Mouse (Mus musculus) cerebellum, adult 11-12 months (tissue): ENCODE measurements around the gene Coa7.
"Not testable (repeated sequence)": the region's sequence is repeated elsewhere in the genome, so short reads cannot be mapped to it uniquely, and the experiment has no call there.

Experiments used
- DNase-seq: peaks from one replicate; pipeline ENCODE4 v3.0.0; 2022

Coa7 gene

GRCm38 (mm10) chr4:108344631-108345083 is 16.7 kb downstream of the Coa7 start:
- no peak for DNase-seq

GRCm38 (mm10) chr4:108345826-108346225 is 17.9 kb downstream of the Coa7 start:
- no peak for DNase-seq

DNA sequence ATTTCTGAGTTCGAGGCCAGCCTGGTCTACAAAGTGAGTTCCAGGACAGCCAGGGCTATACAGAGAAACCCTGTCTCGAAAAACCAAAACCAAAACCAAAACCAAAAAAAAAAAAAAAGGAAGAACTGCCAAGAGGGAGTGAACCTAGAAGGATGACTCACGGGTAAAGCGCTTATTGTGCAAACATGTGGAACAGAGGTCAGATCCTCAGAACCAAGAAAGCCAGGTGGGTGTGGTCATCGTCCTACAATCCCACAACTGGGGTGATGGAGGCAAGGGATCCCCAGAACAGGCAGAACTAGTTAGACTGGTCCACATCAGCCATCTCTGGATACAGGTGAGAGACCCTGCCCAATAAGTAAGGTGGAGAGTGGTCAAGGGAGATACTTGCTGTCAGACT is 19.2 kb downstream of the Coa7 start:
- DNase-seq = no peak

DNA sequence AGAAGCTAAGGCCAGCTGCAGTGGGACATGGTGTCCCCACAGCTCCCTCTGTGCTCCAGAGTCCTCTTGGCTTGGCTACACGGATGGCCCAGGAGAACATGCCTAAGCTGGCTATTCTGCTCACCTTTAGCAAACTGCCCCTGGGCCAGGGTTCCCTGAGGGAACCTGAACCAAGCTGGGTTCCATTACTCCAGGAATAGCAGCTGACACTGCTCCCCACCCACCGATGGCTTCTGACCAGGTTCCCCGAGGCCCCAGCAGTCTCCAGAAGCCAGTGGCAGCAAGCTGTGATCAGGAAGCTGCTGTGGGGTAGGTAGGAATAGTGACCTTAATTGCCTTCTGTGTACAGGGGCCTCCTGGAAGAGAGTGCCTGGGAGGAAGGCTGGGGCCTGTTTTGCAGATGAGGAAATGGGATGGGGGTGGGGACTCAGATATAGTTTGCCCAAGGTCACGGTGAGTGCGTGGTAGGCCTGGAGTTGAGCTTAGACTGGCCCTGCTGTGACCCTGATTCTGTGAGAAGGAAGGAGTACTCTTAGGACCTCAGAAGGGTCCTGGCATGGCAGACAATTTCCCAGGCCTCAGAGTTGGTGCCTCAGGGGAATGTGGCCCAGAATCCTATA is 20.4 kb downstream of the Coa7 start:
- DNase-seq = no peak

- DNase-seq = no peak
Measured at GRCm38 (mm10) chr4:108349064-108349463, 21.1 kb downstream of the Coa7 start.

DNA sequence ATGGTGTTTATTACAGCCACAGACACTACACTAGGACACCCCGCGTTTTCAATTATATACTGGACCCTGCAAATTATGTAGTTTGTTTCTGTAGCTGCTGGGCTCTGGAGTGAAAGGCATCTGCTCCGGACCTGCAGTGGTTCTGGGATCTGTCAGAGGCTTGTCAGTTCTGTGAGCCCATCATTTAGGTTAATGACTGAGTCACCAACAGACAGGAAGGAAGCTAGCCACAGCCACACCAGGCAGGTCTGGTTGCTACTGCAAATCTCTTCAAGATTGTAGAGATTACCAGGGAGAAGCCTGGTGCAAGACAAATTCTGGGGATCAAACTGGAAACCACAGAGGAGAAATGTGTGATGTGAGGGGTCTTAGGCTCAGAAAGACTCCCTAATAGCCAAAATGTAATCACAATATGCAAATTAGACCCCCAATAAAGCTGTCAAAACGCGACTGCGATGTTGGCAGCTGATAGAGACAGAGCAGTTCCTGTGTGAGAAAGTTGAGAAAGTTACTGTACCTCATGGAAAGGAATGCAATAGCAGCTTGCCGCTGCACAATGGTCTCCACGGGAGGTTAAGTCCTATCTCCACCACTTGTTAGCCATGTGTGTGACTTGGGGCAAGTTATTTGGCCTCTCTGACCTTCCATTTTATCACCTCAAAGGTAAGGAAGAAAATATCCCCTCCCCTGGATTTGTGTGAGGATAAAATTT is 22.1 kb downstream of the Coa7 start:
- no peak for DNase-seq

DNA sequence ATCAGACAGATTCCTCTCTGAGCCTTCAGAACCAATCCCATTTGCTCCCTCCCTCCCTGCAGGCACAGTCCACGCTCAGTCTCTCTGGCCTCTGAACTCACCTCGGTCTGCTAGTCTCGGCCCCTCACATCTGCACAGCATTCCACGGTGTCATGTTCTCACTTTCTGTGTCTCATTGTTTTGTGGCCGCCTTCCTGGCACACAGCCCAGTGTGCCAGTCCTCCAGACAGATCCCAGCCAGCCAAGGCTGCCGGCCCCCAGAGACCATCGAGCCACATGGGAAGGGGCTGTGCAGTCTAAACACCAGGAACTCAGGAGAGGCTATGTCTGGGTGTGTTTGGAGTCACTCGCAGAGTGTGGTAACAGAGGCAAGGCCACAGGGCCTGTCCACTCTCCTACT is 22.9 kb downstream of the Coa7 start:
- no peak for DNase-seq

DNA sequence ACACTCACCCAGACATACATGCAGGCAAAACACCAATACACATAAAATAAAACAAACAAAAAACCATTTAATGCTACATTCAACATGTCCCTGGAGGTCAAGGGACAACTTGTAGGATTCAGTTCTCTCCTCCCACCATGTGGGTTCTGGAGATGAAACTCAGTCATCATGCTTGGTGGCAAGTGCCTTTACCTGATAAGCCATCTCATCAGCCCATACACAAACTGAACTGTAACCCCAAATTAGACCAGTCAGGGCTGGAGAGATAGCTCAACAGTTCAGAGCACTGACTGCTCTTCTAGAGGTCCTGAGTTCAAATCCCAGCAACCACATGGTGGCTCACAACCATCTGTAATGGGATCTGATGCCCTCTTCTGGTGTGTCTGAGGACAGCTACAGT is 25.7 kb downstream of the Coa7 start:
- not testable (repeated sequence) for DNase-seq

DNA sequence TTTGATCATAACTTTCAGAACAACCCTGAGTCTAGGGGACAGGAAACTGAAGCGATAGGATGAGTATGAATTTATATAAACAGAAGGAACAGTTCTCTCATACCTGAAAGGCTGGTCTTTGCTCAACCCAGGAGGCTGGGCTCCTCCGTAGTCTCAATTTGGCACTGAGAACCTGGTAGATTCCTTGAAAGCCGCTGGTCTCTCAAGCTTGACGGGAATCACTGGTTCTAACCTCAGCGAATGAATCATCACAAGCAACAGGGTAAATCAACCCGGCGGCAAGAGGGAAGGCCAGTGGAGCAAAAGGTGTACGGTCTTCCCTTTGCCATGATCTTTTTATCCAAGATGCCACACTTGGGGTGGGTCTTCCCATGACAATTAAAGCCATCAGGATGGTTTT is 29.5 kb downstream of the Coa7 start:
- DNase-seq = no peak

GRCm38 (mm10) chr4:108358498-108358897 is 30.6 kb downstream of the Coa7 start:
- no peak for DNase-seq

DNA sequence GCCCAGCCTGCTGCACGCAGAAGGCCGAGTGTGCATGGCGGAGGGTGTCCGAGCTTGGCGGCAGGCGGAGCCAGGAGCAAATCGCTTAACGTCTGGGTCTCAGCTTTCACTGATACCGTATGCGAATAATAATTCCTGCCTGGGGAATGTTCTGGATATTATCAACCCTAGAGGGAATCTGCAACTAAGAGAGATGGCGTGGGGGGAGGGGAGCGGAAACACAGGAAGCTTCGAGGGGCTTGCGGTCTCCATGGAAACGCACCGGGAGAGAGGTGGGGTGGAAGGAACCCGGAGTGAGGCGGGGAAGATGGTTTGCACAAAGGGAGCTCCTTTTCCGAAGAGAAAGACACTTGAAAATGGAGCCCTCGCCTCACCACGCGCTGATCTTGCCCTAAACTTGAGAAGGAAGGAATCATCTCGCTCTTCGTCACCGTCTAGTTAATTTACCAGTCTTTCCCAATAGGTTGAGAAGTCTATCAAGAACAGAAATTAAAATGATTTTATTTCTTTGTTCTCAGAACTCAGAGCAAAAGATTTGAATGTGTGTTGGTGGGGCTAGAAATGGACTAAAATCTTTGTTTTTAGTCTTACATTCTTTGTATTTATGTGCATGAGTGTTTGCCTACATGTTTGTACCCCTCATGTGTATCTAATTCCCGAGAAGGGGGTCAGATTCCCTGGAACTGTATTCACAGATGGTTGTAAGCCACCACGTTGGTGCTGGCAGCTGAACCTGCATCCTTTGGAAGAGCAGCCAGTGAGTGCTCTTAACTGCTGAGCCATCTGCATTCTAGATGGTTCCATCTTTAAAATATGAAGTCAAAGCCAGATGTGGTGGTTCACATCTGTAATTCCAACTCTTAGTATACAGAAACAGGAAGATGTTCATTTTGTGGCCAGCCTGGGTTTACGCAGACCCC is 32.5 kb downstream of the Coa7 start:
- no peak for DNase-seq

- no peak for DNase-seq
Measured at GRCm38 (mm10) chr4:108362321-108363261, 34.7 kb downstream of the Coa7 start.

DNA sequence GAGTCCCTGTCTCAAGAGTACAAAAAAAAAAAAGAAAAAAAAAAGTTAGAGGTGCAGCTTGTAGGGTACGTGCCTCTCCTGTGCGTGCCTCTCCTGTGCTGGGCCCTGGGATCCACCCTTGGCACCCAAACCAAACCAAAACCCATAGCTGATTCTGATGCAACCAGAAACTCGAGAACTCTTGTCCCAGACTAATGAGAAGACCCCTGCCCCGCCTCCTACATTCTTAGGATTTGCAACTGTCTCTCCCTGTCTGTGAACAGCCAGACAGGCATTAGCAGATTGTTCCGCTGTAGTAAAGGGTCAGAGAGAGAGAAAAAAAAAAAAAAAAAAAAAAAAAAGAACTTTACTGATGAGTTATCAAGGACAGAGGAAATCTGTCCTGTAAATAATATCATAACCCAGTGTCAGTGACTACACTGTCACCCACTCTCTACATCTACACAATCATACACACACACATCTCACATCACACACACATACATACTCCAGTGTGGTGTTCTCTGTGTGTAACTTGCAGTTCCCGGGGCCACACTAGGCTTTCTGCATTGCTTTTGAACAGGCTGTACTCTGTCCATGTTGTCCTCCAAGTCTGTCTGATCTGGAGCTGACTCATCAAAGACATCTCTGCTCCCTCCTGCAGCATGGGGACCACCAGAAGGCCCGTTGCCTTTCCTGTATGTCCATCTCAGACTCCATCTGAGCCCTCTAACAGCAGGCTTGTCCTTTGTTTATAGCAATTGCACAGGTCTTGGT is 35.6 kb downstream of the Coa7 start:
- DNase-seq = no peak

GRCm38 (mm10) chr4:108364111-108364476 is 36.2 kb downstream of the Coa7 start:
- no peak for DNase-seq

GRCm38 (mm10) chr4:108369254-108369653 is 41.3 kb downstream of the Coa7 start:
- no peak for DNase-seq

GRCm38 (mm10) chr4:108370409-108370808 is 42.5 kb downstream of the Coa7 start:
- DNase-seq = no peak

DNA sequence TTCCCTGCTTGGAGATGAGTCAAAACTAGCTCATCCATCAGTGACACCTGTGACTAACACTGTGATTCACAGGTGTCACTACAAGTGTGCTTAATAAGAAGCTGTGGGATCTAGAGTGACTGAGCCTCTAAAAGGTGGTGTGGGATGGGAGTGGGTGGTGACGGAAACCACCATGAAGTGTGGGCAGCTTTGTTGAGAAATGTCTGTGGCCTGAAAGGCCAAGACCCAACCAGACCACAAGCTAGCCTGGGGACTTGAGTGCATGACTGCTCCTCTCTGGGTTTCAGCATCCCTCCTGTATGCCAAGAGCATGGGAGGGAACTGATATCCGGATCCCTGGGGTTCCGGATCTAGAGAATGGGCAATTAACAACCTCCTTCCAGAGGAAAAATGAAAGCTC is 43.5 kb downstream of the Coa7 start:
- DNase-seq = no peak

- DNase-seq = no peak
Measured at GRCm38 (mm10) chr4:108372166-108372565, 44.2 kb downstream of the Coa7 start.

DNA sequence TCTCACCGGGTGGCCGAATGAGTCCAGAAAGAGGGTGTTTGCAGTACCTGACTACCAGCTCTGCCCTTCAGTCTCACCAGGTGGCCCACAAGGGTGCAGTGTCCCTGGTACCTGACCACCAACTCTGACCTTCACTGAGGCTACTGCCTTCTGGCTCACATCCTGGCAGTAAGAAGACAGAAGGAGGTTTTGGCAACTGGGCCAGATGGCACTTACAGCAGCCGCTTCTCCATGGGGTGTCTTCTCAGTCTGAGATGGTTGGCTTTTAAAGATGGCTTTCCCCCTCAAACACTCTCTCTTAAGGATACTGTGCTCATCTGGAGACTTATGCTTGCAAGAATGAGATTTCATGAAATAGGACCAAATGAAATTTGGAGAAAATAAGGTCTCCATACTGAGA is 51.5 kb downstream of the Coa7 start:
- no peak for DNase-seq

DNA sequence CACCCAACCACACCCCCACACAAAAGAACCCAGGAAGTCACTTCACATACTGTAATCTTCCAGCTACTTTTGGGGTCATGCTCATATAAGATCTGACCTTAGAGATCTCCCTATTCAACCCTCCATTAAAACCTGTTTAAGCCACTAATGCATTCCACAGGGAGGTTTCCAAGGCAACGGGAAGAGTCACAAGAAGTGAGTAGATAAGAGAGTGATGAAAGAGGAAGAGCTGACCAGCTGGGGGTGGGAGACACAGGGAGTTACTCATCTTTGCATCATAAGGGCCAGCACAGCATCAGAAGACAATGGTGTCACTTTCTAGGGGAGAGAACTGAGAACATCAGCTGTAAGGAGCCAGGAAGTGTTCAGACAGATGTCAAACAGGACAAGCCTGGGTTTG is 52.2 kb downstream of the Coa7 start:
- DNase-seq = no peak

- no peak for DNase-seq
Measured at GRCm38 (mm10) chr4:108383183-108383714, 55.3 kb downstream of the Coa7 start, which contains the start of gene Shisal2a. Gene Shisal2a, minus strand, starts transcription at chr4:108383349.
